Mouse (Mus musculus) monocyte, adult 5-6 weeks (primary cell): ENCODE measurements around the gene Minpp1. TPM values are rescaled to one million over a fixed set of nuclear protein-coding genes. Genes with fewer than 3 reads are reported as not detected.
A peak's percentile ranks its signal among the peaks of the same experiment; 100 is the strongest.

Experiments
- ATAC-seq: fragments of 153-309, 156-312 bp; replicated peaks from 2 replicates; pipeline ENCODE4 v1.8.0; 2017; ENCODE audit warnings: mild to moderate bottlenecking; ENCODE audit not compliant: low TSS enrichment, insufficient number of reproducible peaks, severe bottlenecking, poor library complexity, low FRiP score
- total RNA-seq: library from RNA; stranded (forward); fragments of 200-1000, 200-491, 200-594 nt; gene quantifications from 3 replicates; pipeline ENCODE4 v1.2.3, GENCODE M21; 2017

Minpp1 gene
- total RNA-seq, 1 experiment from 2014 or later, result 12.3 TPM

- no peak for ATAC-seq
Observed at GRCm38 (mm10) chr19:32521446-32521845, 35.9 kb downstream of the Minpp1 start.

DNA sequence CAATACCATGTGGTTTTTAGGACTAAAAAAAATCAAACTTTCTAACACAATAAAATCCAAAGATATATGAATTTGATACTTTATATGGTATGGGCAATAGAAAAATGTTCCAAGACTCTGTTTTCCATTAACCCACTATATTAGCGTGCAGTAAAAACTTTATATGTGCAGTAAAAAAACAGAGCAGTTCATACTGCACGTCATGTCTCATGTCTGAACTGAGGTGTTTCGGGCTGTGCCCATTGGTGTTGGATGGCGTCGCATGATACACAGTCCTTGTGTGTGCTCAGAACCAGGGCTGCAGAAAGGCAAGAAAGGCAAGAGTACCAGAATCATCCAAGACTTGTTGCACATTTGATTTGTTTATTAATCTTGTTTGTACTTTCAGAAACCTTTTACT lies 36.7 kb downstream of the Minpp1 start:
- ATAC-seq, result no peak

DNA sequence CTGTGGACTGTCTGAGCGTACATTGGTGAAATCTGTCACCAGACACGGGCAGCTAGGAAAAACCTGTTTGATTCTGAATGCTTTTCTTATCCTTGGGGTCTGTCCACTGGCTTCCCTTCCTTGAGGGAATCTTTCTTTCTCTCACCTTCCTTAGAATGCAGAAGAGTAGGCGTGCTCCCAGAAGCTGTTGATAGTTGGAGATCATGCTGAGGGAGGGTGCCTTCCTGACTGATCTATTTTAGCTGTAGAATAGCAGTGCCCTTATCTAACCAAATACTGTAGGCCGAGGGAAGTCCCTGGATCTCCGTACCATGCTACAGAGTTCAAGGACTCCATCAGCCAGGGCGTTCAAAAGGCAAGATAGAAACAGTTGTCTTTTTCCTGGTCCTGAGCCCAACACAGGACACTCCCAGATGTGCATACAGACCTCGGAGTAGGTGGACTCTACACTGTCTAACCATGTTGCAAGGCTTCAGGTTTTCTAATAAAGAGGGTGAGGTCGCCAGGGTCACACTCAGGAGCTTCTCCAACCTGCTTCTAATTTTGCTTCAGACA lies 37.3 kb downstream of the Minpp1 start:
- no peak for ATAC-seq

- peak; percentile 82 for ATAC-seq
Observed at GRCm38 (mm10) chr19:32523769-32524515, 38.4 kb downstream of the Minpp1 start.

DNA sequence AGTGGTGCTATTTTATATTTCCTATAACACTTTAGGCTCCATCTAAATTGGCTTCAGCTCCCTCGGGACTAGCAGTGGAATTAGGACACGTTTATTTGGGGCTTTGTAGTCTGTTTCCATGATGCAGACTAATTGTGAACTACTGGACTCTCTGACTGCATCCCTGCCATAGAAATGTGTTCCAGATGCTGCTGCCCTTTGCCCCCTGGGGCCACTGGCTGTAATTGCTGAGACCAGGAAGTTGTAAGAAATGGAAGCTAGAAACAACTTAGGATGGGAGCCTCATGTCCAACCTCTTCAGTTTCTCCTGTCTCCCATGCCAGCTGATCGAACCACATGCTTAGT lies 38.9 kb downstream of the Minpp1 start:
- no peak for ATAC-seq

DNA sequence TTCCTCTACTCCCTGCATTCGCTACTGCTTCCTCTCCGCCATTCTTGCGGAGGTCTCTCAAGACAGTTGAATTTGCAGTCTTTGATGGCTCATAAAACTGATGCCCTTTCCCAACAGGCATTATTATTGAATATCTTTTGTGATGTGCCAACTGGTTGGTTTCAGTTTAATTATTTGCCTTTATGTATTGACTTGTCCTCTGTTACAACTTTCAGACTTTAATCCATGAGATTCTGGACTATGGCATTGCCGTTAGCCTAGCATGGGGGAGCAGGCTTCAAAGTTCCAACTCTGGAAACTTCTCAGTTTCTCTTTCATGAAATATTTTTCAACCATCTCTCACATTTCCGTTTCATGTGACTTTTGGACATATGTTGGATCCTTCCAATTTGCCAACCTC lies 41.6 kb downstream of the Minpp1 start:
- ATAC-seq, result no peak

DNA sequence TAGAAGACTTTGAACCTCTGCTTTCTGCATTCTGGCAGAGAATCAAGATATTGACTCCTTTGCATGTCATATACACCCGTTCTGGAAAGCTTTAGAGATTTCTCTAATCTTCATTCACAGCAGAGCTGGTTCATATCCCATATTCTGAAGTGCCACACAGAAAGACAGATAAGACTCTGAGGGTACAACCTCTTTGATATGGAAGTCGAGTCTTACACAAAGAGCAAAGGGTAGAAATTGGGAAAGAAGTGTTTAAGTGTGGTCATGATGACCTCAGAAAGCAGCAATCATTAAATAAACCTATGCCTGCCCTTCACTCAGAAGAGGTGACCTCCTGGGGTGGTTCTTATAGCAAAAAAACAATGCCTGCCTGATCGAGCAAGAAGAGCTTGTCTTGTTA lies 43.2 kb downstream of the Minpp1 start:
- no peak for ATAC-seq

- ATAC-seq, result no peak
Observed at GRCm38 (mm10) chr19:32529252-32529942, 43.8 kb downstream of the Minpp1 start.

- ATAC-seq, result no peak
Observed at GRCm38 (mm10) chr19:32530296-32530695, 44.7 kb downstream of the Minpp1 start.

GRCm38 (mm10) chr19:32532331-32532730 lies 46.8 kb downstream of the Minpp1 start:
- ATAC-seq, result no peak

DNA sequence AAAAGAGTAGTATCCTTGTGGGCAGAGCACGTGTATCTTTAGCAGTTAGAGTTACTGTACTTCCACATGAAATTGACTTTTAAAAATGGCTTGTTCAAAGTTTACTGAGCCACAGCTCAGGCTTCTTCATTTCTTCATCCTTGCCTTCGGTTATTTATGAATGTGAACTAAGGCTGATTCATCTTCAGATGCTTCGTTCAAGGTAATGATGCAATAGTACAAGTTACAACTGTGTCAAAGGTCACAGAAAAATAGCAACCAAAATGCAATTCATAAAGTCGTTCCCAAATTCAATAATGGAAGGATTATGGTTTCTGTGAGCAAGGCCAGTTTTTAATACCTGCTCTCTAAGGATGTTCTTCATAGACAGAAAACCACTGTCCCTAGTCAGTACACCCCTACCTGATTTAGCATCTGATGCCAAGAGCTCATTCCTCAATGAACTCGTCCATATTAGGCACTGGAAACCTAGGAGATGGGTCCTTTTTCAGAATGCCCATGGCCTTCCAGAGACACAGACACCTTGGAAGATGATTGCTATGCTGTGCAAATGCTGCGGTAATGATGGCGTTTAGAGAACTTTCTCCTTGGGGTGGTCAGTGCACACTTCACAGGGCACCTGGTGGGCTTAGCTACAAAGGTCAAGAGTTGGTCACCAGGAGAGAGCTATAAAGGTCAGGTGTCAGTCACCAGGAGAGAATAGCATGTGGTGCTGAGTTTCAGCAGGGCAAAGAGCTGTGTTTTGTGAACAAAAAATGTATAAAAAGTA lies 47.4 kb downstream of the Minpp1 start:
- no peak for ATAC-seq

- no peak for ATAC-seq
Observed at GRCm38 (mm10) chr19:32534887-32535286, 49.3 kb downstream of the Minpp1 start.

DNA sequence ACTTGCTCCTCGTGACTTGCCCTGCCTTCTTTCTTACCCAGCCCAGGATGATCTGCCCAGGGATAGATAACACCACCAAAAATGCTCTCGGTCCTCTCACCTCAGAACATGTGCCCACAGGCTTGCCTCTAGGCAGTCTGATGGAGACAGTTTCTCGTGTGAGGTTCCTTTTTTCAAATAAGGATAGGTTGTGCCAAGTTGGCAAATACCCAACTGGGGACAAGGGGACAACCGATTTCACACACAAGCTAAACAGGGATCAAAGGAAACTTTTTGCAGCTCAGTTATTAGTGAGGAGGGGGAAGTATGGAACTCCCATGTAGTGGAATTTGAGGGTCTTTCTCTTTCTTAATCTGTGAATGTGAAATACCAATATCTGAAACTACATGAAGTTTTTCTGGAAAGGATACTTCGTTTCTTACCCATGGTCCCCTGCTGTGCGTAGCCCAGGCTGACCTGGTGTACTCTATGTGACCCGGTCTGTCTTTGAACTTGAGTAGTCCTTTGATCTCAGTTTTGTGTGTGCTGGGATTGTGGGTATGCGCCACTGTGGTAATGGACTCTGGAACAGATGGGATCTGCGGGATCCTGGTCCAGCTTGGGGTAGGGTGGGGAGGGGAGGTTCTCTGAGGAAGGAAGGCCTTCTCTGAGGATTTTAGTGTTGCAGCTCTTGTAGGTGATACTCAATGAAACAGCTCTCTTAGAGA lies 57.4 kb downstream of the Minpp1 start:
- ATAC-seq, result no peak

DNA sequence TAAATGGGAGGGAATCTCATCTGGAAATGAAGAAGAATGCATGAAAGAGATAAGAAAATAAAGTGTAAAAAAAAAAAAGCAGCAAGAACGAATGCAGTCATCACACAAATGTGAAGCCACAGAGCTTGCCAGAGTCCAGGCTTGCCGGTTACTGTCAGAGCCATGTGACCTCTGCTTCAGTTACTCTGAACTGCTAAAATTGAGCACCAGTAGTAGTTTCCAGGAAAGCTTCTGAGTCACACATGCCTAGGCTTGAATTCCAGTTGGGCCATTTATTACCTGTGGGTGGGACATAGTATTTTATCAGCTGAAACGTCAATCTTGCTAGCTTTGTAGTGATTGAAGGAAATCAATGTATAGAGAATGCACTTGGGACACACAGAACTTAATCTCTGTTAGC lies 61.8 kb downstream of the Minpp1 start:
- ATAC-seq, result no peak

DNA sequence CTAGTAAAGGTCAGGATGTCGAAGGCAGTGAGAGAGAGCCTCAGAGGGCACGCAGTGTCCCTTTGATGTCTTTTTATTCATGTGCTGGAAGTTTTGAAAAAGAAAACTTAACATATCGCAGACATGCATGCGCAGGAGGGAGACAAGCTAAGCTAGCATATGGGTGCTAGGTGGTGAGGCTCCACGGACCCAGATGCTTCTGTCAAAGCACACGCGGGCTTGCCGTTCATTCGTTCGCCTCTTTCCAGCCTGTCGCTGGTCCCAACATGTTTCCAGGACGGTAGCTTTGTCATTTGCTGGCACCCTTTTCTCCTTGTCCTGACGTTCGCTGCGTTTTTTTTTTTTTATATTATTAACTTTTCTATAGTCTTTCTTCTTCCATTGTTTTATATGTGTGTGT lies 62.6 kb downstream of the Minpp1 start:
- ATAC-seq, result no peak

DNA sequence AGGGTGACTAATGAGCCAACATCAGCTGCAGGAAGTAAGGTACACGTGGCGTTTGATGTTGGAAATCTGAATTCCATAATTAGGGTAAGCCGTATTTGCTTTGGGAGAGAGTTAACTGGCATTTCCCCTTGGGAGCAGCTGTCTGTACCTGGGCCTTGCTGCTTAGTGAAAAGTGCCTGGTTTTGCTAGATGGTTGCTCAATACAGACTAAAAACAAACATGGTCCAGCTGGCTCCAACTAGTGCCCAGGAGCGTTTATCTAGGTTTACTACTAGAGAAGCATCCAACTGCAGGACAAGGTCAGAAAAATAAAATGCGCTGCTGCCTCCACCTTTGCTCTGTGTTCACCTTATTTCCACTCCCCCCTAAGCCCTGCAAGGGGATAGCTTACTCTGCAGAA lies 64.9 kb downstream of the Minpp1 start:
- no peak for ATAC-seq

- ATAC-seq, result no peak
Observed at GRCm38 (mm10) chr19:32551442-32551841, 65.9 kb downstream of the Minpp1 start.

DNA sequence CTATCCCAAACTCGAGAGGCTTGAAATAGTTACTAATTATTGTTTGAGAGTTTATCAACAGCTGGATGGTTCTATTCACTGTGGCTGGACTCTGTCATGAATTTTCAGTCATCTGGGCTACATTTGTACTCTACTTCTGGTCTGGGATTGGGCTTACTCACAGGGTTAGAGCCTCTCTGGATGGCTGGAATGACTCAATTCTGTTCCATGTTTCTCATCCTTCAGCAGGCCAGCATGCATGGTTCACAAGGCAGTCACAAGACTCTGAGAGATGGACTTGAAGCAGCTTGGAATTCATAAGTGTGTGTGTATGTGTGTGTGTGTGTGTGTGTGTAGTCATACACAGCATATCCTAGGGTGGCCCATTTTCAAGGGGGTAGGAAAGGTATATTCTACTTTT lies 66.5 kb downstream of the Minpp1 start:
- no peak for ATAC-seq

GRCm38 (mm10) chr19:32553310-32553709 lies 67.7 kb downstream of the Minpp1 start:
- ATAC-seq, result no peak
